Mouse (Mus musculus): Measurements from ENCODE around the gene Ino80. TPM values are rescaled to one million over a fixed set of nuclear protein-coding genes. Genes with fewer than 3 reads are reported as not detected.

Gene Ino80
- total and polyA plus RNA-seq, 3 experiments = 10.6 to 17.8 (median 11.4) TPM

- DNase-seq (ENCODE audit: extremely low read depth) = no peak
- in situ Hi-C loops (cut with MboI; ENCODE audit: low pct_ligation_motif_present, low pct_unique_long_range_greater_than_20kb, low sequenced_read_pairs) (no loop called here), dilution Hi-C loops (cut with MboI; ENCODE audit: extremely low pct_ligation_motif_present, extremely low pct_unique_long_range_greater_than_20kb, low sequenced_read_pairs) (no loop called here)
- H3K27me3 ChIP-seq (replicated peaks) = peaks cover 50% of the 10 kb centered on the region
- no peak overlapping the region for H3K9ac ChIP-seq (ENCODE audit: insufficient read depth, low read depth)
- H3K27ac ChIP-seq (ENCODE audit: insufficient read depth, low read depth) = no peak overlapping the region
- no peaks in the 10 kb centered on the region for H3K79me2 ChIP-seq (replicated peaks; ENCODE audit: control insufficient read depth, extremely low read depth, insufficient read depth, poor library complexity, severe bottlenecking)
- H3K36me3 ChIP-seq (replicated peaks in 1 of 2; ENCODE audit: control insufficient read depth in 1 of 2, insufficient read depth in 1 of 2, low read length in 1 of 2) = no peaks in the 10 kb centered on the region
- H3K4me2 ChIP-seq (ENCODE audit: insufficient read depth, low read depth, poor library complexity, severe bottlenecking) = no peak overlapping the region
- H3K9me3 ChIP-seq (replicated peaks; ENCODE audit: low read length) = no peaks in the 10 kb centered on the region
- H3K4me3 ChIP-seq (replicated peaks in 1 of 3; ENCODE audit: low read depth in 2 of 3, low read length in 2 of 3, poor library complexity in 1 of 3) = no peak overlapping the region
- peaks cover 8 to 27% of the 10 kb centered on the region in 2 experiments for H3K4me1 ChIP-seq (ENCODE audit: control insufficient read depth in 1 of 2, insufficient read depth in 2 of 2)
- TF ChIP-seq POLR2AphosphoS2 (IDR thresholded peaks at IDR 0.05; ENCODE audit: low read depth, low read length) (no peak), ZKSCAN1 (IDR thresholded peaks at IDR 0.05; ENCODE audit: borderline replicate concordance, low read depth, low read length) (no peak), MAZ (IDR thresholded peaks at IDR 0.05; ENCODE audit: low read depth, low read length) (no peak), CHD2 (IDR thresholded peaks at IDR 0.05; ENCODE audit: low read length) (no peak), CTCF (conservative IDR thresholded peaks at IDR 0.05 in 1 of 2, IDR thresholded peaks at IDR 0.05 in 1 of 2; ENCODE audit: low read depth in 2 of 2, low read length in 2 of 2) (no peak), MAFK (IDR thresholded peaks at IDR 0.05; ENCODE audit: insufficient replicate concordance, low read length) (no peak), RCOR1 (conservative IDR thresholded peaks at IDR 0.05; ENCODE audit: low read depth, low read length) (no peak), USF2 (conservative IDR thresholded peaks at IDR 0.05; ENCODE audit: low read depth, low read length) (no peak), PAX5 (IDR thresholded peaks at IDR 0.05; ENCODE audit: low read length) (no peak)
These were observed 145.3 kb downstream of the Ino80 start for GRCm38 (mm10) chr2:119332177-119332661.

GRCm38 (mm10) chr2:119330795-119331194, 146.7 kb downstream of the Ino80 start:
- dilution Hi-C loops (cut with MboI; ENCODE audit: extremely low pct_ligation_motif_present, extremely low pct_unique_long_range_greater_than_20kb, low sequenced_read_pairs) = no loop called here
- Histone ChIP-seq H3K79me2 (replicated peaks; ENCODE audit: control insufficient read depth, extremely low read depth, insufficient read depth, poor library complexity, severe bottlenecking) (no peaks in the 10 kb centered on the region), H3K36me3 (replicated peaks in 1 of 2; ENCODE audit: control insufficient read depth in 1 of 2, insufficient read depth in 1 of 2, low read length in 1 of 2) (no peaks in the 10 kb centered on the region), H3K27ac (ENCODE audit: insufficient read depth, low read depth) (no peak overlapping the region), H3K4me1 (ENCODE audit: control insufficient read depth in 1 of 2, insufficient read depth in 2 of 2) (peaks cover under 1 to 25% of the 10 kb centered on the region in 2 experiments; a peak in 3 of 4 replicates), H3K27me3 (replicated peaks) (peaks cover 63% of the 10 kb centered on the region), H3K4me2 (ENCODE audit: insufficient read depth, low read depth, poor library complexity, severe bottlenecking) (no peak overlapping the region), H3K4me3 (replicated peaks in 1 of 3; ENCODE audit: low read depth in 2 of 3, low read length in 2 of 3, poor library complexity in 1 of 3) (no peak overlapping the region), H3K9ac (ENCODE audit: insufficient read depth, low read depth) (no peak overlapping the region), H3K9me3 (replicated peaks; ENCODE audit: low read length) (no peaks in the 10 kb centered on the region)
- DNase-seq (ENCODE audit: extremely low read depth) = no peak
- no peak for TF ChIP-seq EP300 (IDR thresholded peaks at IDR 0.05; ENCODE audit: low read length)
- TF ChIP-seq ZNF384 (IDR thresholded peaks at IDR 0.05; ENCODE audit: low read depth, low read length) = no peak
- TF ChIP-seq MYC (IDR thresholded peaks at IDR 0.05; ENCODE audit: low read depth, low read length) = no peak
- TF ChIP-seq CTCF (conservative IDR thresholded peaks at IDR 0.05 in 1 of 2, IDR thresholded peaks at IDR 0.05 in 1 of 2; ENCODE audit: low read depth in 2 of 2, low read length in 2 of 2) = no peak
- TF ChIP-seq POLR2AphosphoS2 (IDR thresholded peaks at IDR 0.05; ENCODE audit: low read depth, low read length) = no peak
- no peak for TF ChIP-seq BHLHE40 (IDR thresholded peaks at IDR 0.05; ENCODE audit: low read depth, low read length)
- no peak for TF ChIP-seq USF1 (IDR thresholded peaks at IDR 0.05; ENCODE audit: low read depth, low read length)
- no peak for TF ChIP-seq CHD1 (IDR thresholded peaks at IDR 0.05; ENCODE audit: low read depth, low read length)
- TF ChIP-seq MAX (IDR thresholded peaks at IDR 0.05; ENCODE audit: low read length) = no peak
- TF ChIP-seq USF2 (conservative IDR thresholded peaks at IDR 0.05; ENCODE audit: low read depth, low read length) = no peak
- no peak for TF ChIP-seq MEF2A (IDR thresholded peaks at IDR 0.05; ENCODE audit: borderline replicate concordance, low read depth, low read length)
- TF ChIP-seq SIN3A (IDR thresholded peaks at IDR 0.05; ENCODE audit: low read length) = no peak
- TF ChIP-seq KAT2A (IDR thresholded peaks at IDR 0.05; ENCODE audit: insufficient replicate concordance, low read length) = no peak
- TF ChIP-seq ETS1 (conservative IDR thresholded peaks at IDR 0.05; ENCODE audit: low read depth, low read length) = no peak
- no peak for TF ChIP-seq JUND (conservative IDR thresholded peaks at IDR 0.05; ENCODE audit: low read depth, low read length)
- no peak for TF ChIP-seq SMC3 (IDR thresholded peaks at IDR 0.05; ENCODE audit: low read depth, low read length)
- no peak for TF ChIP-seq ZKSCAN1 (IDR thresholded peaks at IDR 0.05; ENCODE audit: borderline replicate concordance, low read depth, low read length)
- no peak for TF ChIP-seq NRF1 (IDR thresholded peaks at IDR 0.05; ENCODE audit: low read depth, low read length)
- in situ Hi-C loops (cut with MboI; ENCODE audit: low pct_ligation_motif_present, low pct_unique_long_range_greater_than_20kb, low sequenced_read_pairs) = no loop called here
